Mouse (Mus musculus): ENCODE measurements around the gene S100z. TPM values are rescaled to one million over a fixed set of nuclear protein-coding genes. Genes with fewer than 3 reads are reported as not detected.

Gene S100z
- total RNA-seq (2023): not detected

GRCm38 (mm10) chr13:95478671-95479413 lies at the start of gene S100z:
S100z (minus strand) TSS chr13:95478721.

GRCm38 (mm10) chr13:95524674-95525491 lies 46.4 kb upstream of the S100z start, which contains the start of gene F2rl1:
F2rl1 (minus strand) TSS chr13:95525227.

GRCm38 (mm10) chr13:95444824-95445223 lies 33.7 kb downstream of the S100z start, which contains the start of gene Crhbp:
Crhbp (minus strand) TSS chr13:95444924.

Other genes with a start within 250 kb of the S100z start
- gene Pde8b, start 228.4 kb downstream of the S100z start, total RNA-seq (2023): not detected
- 10 to 100 TPM; 14.0 to 15.8 TPM for gene Zbed3, start 155.1 kb downstream of the S100z start, total RNA-seq (2023)
- gene Aggf1, start 103.4 kb downstream of the S100z start, total RNA-seq (2023): 10 to 100 TPM; 46.6 to 48.4 TPM
- not detected for gene Crhbp, start 33.8 kb downstream of the S100z start, total RNA-seq (2023)
- gene F2rl1, start 46.5 kb upstream of the S100z start, total RNA-seq (2023): 10 to 100 TPM; 27.6 to 32.0 TPM
- 10 to 100 TPM; 32.3 to 38.1 TPM for gene F2r, start 139.8 kb upstream of the S100z start, total RNA-seq (2023)
- 1 to 10 TPM; 1.8 to 2.9 TPM for gene F2rl2, start 218.1 kb upstream of the S100z start, total RNA-seq (2023)